9 mouse cellular contexts compared by ENCODE assay signal in the genomic region with DNA sequence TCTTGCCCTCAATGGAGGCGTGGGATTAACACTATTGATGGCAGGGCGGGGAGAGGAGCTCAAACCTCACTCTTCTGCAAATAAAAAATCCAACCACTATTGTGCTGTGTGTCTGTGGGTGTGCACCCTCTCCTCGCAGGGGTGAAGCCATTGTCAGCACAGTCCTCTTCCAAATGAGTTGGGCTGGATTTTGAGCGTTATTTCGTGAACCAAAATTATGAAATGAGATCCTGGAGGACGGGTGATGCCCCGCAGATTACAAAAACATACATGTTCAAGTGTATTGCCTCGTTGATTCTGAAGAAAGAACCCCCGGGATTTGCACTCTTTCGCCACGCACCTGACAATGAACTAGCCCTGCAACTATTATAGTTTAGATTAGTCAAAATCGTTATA. TPM values are rescaled to one million over a fixed set of nuclear protein-coding genes. Genes with fewer than 3 reads are reported as not detected.
A peak's percentile ranks its signal among the peaks of the same experiment; 100 is the strongest.
DNase-seq lines count a peak whose midpoint lies in the region; ATAC-seq and TF ChIP-seq lines count a peak whose summit lies in the region.
"Had no signal": no experiment of that assay in that cellular context is flagged by ENCODE, and none has a peak within 500 bp of the region (broad histone marks: within the 10 kb centered on the region; RNA-seq: fewer than 3 reads in every experiment).

No protein-coding gene starts in this region.

- intact Hi-C loops in gastrocnemius, postnatal 14 days (cut with DNase I; ENCODE audit: low total_unique reads): no loop called here

- H3K27me3 ChIP-seq in lung, embryonic 15.5 days: peaks cover 92% of the 10 kb centered on the region
- peaks cover 72% of the 10 kb centered on the region for H3K27me3 ChIP-seq in forebrain, embryonic 11.5 days (ENCODE audit: control insufficient read depth, insufficient read depth, low read length)
- peaks cover 71% of the 10 kb centered on the region for H3K27me3 ChIP-seq in hindbrain, postnatal 0 days (ENCODE audit: insufficient read depth, low read length)
- peaks cover 97% of the 10 kb centered on the region for H3K27me3 ChIP-seq in neural tube, embryonic 13.5 days

- no peaks in the 10 kb centered on the region for H3K36me3 ChIP-seq in lung, embryonic 15.5 days
- H3K36me3 ChIP-seq in forebrain, embryonic 11.5 days (ENCODE audit: control insufficient read depth, insufficient read depth, low read length): no peaks in the 10 kb centered on the region
- H3K36me3 ChIP-seq in hindbrain, postnatal 0 days (ENCODE audit: insufficient read depth, low read length): no peaks in the 10 kb centered on the region
- H3K36me3 ChIP-seq in neural tube, embryonic 13.5 days: no peaks in the 10 kb centered on the region

- H3K9me3 ChIP-seq in lung, embryonic 15.5 days: no peaks in the 10 kb centered on the region
- H3K9me3 ChIP-seq in forebrain, embryonic 11.5 days (ENCODE audit: control insufficient read depth, low read length): no peaks in the 10 kb centered on the region
- H3K9me3 ChIP-seq in hindbrain, postnatal 0 days (ENCODE audit: low read length): no peaks in the 10 kb centered on the region
- H3K9me3 ChIP-seq in neural tube, embryonic 13.5 days: no peaks in the 10 kb centered on the region

- TF ChIP-seq CTCF in hindbrain, postnatal 0 days (IDR thresholded peaks at IDR 0.05; ENCODE audit: low read depth): no peak

- peak overlapping the region; percentile 27 for H3K4me3 ChIP-seq in lung, embryonic 15.5 days
- peak overlapping the region; percentile 20; the same call in 1 of the 2 replicates for H3K4me3 ChIP-seq in forebrain, embryonic 11.5 days (ENCODE audit: low read depth, low read length)
- peak overlapping the region; percentile 7 for H3K4me3 ChIP-seq in hindbrain, postnatal 0 days (ENCODE audit: low read length)
- no peak overlapping the region for H3K4me3 ChIP-seq in neural tube, embryonic 13.5 days

- no peak overlapping the region for H3K9ac ChIP-seq in lung, embryonic 15.5 days
- no peak overlapping the region for H3K9ac ChIP-seq in forebrain, embryonic 11.5 days (ENCODE audit: low read length)
- H3K9ac ChIP-seq in hindbrain, postnatal 0 days (replicated peaks; ENCODE audit: low read length): no peak overlapping the region
- H3K9ac ChIP-seq in neural tube, embryonic 13.5 days: no peak overlapping the region

- no peak overlapping the region for H3K27ac ChIP-seq in lung, embryonic 15.5 days
- H3K27ac ChIP-seq in forebrain, embryonic 11.5 days (ENCODE audit: low read depth, low read length): no peak overlapping the region
- no peak overlapping the region for H3K27ac ChIP-seq in hindbrain, postnatal 0 days
- no peak overlapping the region for H3K27ac ChIP-seq in neural tube, embryonic 13.5 days (replicated peaks)

- DNase-seq in lung, postnatal 36 days: no peak
- no peak for DNase-seq in forebrain, embryonic 11.5 days (ENCODE audit: low spot score)
- no peak for DNase-seq in hindbrain, postnatal 0 days (ENCODE audit: low spot score)
- no peak for DNase-seq in gastrocnemius, postnatal 14 days
- no peak for DNase-seq in thymus, postnatal 14 days

- H3K4me2 ChIP-seq in lung, embryonic 15.5 days: peak overlapping the region; percentile 62
- peak overlapping the region; percentile 46 for H3K4me2 ChIP-seq in forebrain, embryonic 11.5 days (ENCODE audit: low read depth, low read length, severe bottlenecking)
- peak overlapping the region; percentile 40; the same call in 1 of the 2 replicates for H3K4me2 ChIP-seq in hindbrain, postnatal 0 days (ENCODE audit: low read depth, low read length)
- H3K4me2 ChIP-seq in neural tube, embryonic 13.5 days: peak overlapping the region; percentile 42

- 23% methylated on average over 12 of the region's 12 CpGs for WGBS in lung, embryonic 15.5 days
- WGBS in forebrain, embryonic 11.5 days: 11% methylated on average over 12 of the region's 12 CpGs
- WGBS in hindbrain, postnatal 0 days: 18% methylated on average over 12 of the region's 12 CpGs
- 16% methylated on average over 12 of the region's 12 CpGs for WGBS in neural tube, embryonic 13.5 days

- ATAC-seq in lung, embryonic 15.5 days (ENCODE audit: borderline replicate concordance, extremely low read depth, low FRiP score, low TSS enrichment): no peak
- ATAC-seq in forebrain, embryonic 11.5 days (replicated peaks; ENCODE audit: low FRiP score): no peak
- ATAC-seq in hindbrain, postnatal 0 days: no peak
- no peak for ATAC-seq in neural tube, embryonic 13.5 days (ENCODE audit: low read depth)
- no peak for ATAC-seq in erythroid progenitor cell, adult 5-6 weeks (replicated peaks; ENCODE audit: low FRiP score, poor library complexity, severe bottlenecking)

- peaks cover 45% of the 10 kb centered on the region for H3K4me1 ChIP-seq in lung, embryonic 15.5 days
- H3K4me1 ChIP-seq in forebrain, embryonic 11.5 days (replicated peaks; ENCODE audit: control insufficient read depth, insufficient read depth, low read length): peaks cover 22% of the 10 kb centered on the region
- no peaks in the 10 kb centered on the region for H3K4me1 ChIP-seq in hindbrain, postnatal 0 days (ENCODE audit: insufficient read depth, low read length)
- peaks cover 39% of the 10 kb centered on the region for H3K4me1 ChIP-seq in neural tube, embryonic 13.5 days (replicated peaks)

RNA-seq across cellular contexts. Expression of gene Gfi1, which starts 1.2 kb away (rescaled TPM):
- polyA plus RNA-seq in lung, embryonic 15.5 days (2015; fragmentation: Nextera tagmentation; extraction: Ambion mirVana): 0.23 and 0.86 TPM in 2 replicates
- 0.07 TPM in 1 of 2 replicates, not detected in the other for polyA plus RNA-seq in forebrain, embryonic 11.5 days (2014; fragmentation: Nextera tagmentation; extraction: Ambion mirVana)
- 0.05 TPM in 1 of 2 replicates, not detected in the other for total RNA-seq in hindbrain, postnatal 0 days (2014; rRNA removed)
- 0.06 TPM in 1 of 2 replicates, not detected in the other for polyA plus RNA-seq in hindbrain, postnatal 0 days (2015; fragmentation: Nextera tagmentation; extraction: Ambion mirVana)
- polyA plus RNA-seq in neural tube, embryonic 13.5 days (2015; fragmentation: Nextera tagmentation; extraction: Ambion mirVana): 0.07 TPM in 1 of 2 replicates, not detected in the other
- total RNA-seq in erythroid progenitor cell, adult 5-6 weeks (2015; ENCODE audit: low replicate concordance): 4.7 and 5.0 TPM in 2 replicates
- 4.5 and 6.3 TPM in 2 replicates for total RNA-seq in erythroid progenitor cell, adult 5-6 weeks (2017; ENCODE audit: low replicate concordance)
- not detected for total RNA-seq in gastrocnemius, postnatal 14 days (2021)
- polyA plus RNA-seq: cerebellum, adult 2 months had no signal
